Mouse (Mus musculus) retina, postnatal 1 day (tissue): ENCODE data around the gene Snrpd3.
"Not testable (repeated sequence)": the region's sequence is repeated elsewhere in the genome, so short reads cannot be mapped to it uniquely, and the experiment has no call there.

Experiments
- DNase-seq: peaks from one replicate; pipeline ENCODE4 v3.0.0-alpha.2; 2012

The Snrpd3 gene

DNA sequence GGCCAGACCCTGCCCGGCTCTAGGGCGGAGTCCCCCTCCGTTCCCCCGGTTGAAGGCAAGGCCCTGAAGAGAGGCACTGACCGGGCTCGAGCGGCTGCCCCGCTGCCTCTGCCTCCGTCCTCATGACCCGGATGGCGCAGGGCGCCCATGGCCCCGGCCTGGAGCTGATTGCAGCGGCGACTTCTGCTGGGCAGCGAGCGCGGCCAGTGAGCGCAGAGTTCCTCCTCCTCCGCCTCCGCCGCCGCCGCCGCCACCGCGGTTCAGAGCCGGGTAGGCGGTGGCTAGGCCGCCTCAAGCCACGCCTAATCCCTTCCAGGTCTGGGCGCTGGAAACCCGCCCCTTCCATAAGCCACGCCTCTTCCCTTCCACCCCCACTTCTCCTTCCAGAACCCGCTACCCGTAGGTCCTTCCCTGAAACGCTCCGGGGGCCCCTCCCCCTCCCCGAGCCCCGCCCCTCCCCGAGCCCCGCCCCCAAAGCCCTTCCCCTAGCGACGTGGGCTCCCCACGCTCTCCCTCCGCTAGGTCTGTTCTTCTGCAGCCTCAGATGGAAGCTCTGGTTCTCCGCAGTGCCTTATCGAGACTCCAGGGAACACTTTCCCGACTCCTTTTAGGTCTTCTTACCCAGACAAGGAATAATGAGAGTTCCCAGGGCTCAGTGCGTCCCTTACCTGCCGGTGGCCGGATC lies at the start of gene Snrpd3:
TSS of gene Snrpd3 (plus strand) at position 479 of the 685 bp plus-strand sequence.
- DNase-seq = peak; percentile 98

DNA sequence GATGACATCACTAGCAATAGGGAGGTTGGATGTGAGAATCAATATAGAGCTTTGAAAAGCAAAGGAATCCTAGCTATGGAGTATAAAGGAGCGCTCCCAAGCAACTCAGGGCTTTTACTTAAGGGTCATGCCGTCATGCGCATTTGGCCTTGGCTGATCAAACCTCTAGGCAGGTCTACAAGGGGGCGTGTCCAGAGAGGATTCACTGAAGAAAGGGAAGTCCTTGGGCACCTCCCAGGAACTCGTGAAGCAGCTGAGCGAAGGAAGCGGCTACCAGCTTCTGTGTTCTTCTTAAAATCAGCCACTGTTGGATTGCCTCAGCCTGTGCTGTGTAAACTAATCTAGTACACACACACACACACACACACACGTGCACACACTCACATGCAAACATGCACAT lies 43.9 kb upstream of the Snrpd3 start:
- no peak for DNase-seq

DNA sequence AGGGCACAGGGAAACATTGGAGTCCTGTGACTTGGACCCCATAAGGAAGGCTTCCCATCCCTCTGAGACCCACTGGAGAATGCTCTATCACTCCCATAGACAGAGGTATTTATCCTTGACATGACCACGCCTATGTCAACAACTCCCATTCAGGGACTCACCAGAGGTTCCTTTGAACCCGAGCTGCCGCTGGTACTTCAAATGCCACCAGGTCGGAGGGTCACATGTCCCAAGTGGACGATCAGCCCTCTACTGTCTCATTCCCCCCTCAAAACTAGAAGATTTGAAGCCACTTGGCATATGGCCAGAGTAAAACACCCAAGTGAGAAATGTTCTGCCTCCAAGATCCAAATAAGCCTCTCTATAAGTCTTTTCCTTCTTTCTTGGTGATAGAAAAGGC lies 42.8 kb upstream of the Snrpd3 start:
- DNase-seq = no peak

DNA sequence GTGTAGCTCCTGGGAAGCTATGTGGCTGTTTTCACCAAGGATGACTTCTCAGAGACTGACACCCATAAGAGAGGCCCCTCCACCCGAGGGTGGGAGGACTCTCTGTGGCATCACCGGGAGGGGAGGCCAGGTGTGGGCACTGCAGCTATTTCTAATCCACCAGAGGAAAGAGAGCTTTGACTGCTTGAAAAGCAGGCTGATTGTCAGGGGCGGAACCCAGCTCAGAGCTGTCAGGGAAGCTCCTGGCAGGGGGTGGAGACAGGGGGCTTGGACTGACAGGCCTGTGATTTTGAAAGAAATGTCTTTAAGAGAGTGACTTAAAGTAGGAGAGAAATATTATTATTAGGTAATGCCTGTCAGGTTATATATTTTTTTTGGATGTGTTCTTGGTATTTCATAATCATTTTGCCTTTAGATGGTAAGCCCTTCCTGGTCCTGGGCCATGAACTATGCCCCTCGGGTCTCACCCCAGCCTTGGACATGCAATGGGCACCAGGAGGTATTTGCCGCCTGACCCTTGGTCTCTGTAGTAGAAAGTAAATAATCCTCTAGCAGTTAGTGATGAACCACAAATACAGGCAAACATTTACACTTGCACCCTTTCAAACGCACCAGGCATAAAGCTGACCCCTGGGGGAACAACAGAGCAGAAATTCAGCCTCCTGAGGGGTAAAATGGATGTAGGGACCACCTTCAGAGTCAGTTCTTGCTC lies 42.1 kb upstream of the Snrpd3 start:
- not testable (repeated sequence) for DNase-seq

DNA sequence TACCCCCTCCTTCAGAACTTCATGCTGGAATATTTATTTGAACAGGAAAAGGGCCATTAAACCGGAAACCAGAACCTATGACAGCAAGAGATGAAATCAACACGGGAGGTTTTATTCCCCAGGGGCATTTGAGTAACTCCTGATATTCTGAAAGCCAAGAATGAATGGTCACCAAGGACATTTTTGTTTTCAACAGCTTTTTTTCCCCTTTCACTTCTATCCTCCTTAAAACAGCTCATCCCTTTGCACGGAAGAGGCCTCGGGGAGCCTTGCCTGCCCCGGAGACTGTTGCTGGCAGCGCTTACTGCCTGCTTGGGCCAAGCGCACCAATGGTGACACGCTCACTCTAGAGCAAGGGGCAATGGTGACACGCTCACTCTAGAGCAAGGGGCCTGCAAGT lies 40.3 kb upstream of the Snrpd3 start:
- no peak for DNase-seq

DNA sequence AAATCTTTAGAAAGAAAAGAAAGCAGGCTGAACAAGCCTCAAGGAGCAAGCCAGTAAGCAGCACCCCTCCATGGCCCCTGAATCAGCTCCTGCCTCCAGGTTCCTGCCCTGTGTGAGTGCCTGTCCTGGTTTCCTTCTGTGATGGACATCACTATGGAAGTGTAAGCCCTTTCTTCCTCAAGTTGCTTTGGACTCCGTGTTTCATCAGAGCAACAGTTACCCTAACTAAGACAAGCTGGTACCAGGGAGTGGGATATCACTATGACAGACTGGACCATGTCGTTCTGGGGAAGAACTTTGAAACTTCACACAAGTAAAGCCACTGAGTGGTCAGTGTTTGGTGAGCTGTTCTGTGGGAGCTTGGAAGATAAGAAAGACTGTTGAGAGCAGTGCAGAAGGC lies 37.4 kb upstream of the Snrpd3 start:
- DNase-seq = no peak

DNA sequence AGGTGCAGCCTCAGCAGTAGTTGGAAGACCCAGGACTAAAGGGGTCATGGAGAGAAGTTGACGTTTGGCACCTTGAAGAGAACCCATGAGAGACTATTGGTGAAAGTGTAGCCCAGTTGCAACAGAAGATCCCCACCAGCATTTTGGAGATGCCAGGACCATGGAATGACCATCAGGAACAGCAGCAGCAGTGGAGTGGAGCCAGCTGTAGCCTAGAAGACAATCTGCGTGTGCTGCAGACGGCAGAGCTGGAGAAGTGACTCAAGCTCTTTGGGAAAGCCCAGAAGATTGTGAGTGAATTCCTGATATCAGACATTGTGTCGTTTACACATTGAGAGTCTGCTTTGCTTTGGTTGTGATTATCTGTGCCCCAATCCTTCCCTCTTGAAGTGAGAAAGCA lies 35.6 kb upstream of the Snrpd3 start:
- DNase-seq = no peak

DNA sequence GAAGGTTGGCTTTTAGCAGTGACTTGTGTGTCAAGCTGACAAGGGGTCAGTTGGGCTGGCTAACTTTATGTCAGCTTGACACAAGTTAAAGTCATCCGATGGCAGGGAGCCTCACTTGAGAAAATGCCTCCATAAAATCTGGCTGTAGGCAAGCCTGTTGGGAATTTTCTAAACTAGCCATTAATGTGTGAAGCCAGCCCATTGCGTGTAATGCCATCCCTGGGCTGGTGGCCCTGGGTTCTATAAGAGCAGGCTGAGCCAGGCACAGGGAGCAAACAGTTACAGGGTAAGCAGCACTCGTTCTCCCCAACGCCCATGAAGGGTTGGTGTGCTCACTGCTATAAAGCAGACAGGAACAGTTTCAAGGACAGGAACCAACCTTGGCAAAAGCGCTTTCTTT lies 35.1 kb upstream of the Snrpd3 start:
- DNase-seq = no peak

DNA sequence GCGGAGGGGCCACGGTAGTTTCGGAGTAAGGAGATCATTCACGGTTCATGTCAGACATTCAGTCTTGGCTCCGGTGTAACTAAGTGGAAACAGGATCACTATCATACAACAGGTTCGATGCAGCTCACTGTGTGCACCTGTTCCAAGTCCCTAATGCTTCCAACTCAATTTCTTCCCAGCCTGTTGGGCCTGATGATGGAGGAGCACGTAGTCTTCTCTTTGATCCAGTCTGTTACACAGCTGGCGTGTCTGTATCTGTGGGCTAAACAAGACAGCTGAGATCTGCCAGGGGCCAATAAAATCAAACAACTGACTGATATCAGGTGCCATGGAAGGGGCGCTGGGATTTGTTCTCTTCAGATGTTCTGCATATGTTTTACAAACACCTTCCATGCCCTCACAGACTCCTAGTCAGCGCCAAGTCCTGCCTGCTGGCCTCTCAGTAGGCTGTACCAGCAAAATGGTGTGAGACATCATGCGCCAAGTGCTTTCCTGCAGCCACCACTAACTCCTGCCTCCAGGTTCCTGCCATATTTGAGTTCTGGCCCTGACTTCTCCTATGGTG lies 34.4 kb upstream of the Snrpd3 start:
- DNase-seq = no peak

DNA sequence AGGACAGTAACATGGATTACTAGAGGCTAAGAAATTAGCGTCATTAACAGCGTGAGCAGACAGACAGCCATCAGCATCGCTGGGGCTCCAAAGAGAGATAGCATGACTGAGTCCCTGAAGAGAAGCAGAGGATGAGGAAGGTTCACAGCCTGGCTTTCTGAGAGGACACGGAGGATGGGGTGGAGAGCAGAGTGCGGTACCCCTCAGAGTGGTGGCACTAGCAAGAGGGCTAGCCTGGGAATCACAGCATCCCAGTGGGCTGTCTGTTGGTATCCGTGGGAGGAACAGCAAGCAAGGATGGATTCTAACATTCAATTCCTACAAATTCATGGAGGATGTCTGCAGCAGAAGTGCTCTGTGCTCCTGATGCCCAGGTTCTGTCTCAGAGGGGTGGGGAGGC lies 33.3 kb upstream of the Snrpd3 start:
- DNase-seq = no peak

DNA sequence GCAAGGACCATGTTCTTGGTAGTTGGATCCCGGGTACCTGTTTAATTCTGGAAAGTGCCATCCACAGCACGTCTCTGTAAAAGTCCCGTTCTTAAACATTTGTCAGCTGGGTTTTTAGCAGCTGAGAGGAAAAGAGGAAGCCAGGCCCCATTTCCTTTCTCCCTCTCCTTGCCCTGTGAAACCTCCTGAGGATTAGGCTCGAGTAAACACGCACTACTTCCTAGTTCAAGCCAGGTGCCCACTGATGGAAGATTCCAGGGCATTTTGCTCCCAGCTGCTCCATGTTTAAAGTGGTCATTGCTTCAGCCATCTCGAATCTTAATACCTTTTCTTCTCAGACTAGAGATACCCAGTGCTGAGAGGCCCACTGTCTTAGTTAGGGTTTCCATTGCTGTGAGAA lies 32.6 kb upstream of the Snrpd3 start:
- no peak for DNase-seq

DNA sequence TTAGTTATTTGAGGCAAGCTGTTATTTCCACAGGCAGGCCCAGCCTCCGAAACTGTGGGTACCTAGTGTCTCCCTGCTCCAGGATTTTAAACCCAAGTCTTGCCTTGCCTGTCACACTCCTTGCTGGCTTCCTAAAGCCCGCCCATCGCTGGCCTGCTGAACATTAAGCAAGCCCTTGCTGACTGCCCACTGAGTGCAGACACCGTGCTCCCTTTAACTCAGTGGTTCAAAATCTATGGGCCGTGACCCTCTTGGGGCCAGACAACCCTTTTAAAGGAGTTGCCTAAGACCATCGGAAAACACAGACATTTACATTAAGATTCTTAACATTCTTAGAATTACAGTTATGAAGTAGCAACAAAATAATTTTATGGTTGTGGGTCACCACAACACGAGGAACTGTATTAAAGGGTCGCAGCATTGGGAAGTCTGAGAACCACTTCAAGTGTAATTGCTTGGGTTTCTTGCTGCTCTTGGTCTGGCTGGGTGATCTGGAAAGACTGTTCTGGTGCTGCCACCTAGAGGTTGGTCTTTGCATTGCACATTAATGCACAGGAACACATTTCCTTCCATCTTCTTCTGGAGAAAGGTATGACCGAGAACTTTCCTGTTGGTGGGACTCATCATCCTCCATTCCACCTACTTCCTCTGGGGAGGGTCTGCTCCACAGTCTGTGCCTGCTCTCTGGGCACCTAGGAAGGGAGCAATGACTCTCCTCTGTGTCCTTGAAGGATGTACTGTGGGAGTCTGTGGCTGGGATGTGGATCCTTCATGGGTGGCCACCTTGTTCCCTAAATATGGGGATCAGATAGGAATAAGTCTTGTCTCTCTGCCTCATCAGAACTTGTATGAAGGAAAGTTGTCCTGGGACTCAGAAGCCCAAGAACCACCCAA lies 31.0 kb upstream of the Snrpd3 start:
- DNase-seq = peak; percentile 83

DNA sequence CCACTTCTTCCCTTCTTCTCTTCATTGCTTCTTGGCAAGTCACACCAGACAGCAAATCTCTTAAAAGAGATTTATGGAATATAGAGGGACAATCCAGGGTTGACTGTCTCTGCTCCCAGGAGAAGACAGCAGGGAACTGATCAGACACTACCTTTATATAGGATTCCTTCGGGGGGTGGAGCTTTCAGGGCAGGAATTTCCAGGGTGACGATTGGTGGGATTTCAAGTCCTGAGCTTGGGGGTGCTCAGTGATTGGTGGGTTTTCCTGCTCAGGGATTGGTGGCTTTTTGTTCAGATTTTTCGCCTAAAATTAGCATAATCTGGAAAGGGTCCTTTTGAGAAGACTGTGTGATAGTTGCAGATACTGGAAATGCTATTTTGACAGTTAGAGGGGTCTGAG lies 30.2 kb upstream of the Snrpd3 start:
- no peak for DNase-seq

DNA sequence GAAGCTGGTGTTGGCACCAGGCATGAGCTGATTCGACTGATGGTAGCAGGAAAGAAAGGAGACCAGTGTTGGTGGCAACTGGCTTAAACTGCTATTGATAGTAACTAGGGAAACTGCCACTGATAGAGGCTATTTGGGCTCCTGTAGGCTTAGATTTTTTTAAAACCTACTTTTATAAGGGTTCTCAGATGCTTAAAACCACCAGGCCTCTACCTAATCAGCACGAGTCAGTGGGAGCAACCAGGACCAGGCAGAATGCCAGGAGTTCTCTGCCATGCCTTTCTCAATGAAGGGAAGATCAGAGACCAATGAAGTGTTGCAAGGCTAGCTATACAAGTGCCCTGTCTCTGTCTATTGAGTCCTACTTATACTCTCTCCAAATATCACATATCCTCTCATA lies 27.8 kb upstream of the Snrpd3 start:
- DNase-seq = no peak

DNA sequence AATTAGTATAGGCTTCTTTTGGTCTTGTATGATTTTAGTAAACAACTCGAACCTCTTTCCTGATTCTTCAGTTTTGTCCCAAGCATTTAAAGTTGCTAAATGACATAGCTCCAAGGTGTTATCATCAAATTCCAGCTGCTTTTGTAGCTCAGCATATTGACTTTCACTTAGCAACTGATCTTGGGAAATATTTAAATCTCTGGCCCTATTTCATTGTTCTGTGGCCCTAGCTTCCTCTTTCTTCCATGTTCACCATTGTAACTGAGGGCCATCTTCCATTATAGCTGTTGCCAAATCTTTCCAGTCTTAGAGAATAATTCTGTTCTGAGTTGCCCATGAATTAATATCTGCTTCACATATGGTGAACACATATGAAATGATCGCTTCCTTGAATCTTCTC lies 26.6 kb upstream of the Snrpd3 start:
- no peak for DNase-seq

DNA sequence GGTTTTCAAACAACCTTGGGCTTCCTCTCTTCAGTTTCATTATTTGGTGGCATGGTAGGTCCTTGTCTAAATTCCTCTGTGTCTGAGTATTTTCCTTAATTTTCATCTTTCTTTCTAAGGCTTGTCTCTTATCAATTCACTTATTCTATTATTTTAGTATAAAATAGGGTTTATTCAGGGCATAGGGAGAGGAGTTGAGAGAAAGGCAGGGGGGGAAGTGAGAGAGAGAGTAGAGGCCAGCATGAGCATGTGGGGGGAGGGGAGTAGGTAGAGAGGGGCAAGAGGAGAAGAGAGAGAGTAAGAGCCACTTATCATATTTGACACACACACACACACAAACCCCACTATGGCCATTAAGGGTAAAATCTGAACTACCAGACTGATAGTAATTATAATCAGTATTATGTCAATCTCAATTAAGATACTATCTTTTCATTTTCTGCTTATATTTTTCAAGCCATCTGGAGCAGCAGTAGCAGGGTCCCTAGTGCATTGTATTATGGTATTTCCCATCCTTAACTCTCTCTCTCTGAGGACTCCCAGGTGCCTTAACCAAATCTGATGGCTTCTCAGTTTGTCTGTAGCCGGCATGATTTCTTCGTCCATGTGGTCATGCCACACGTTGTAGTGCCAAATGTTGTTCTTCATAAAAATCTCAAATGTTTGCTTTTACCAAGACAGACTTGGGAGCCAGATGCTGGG lies 26.0 kb upstream of the Snrpd3 start:
- DNase-seq = no peak

DNA sequence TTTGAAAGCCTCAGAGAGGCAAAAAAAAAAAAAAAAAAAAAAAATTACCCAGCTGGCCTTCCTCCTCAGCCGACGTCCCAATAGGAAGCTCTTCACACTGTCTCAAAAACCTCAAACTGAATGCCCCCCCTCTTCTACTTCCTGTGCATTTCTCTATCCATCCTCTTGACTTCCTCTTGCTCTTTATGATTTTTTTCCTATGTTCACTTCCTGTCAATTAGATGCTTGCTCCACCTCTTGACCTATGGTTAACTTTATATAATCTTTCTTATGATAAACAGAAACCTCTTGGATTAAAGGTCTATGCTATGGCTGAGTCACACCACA lies 25.5 kb upstream of the Snrpd3 start:
- no peak for DNase-seq

DNA sequence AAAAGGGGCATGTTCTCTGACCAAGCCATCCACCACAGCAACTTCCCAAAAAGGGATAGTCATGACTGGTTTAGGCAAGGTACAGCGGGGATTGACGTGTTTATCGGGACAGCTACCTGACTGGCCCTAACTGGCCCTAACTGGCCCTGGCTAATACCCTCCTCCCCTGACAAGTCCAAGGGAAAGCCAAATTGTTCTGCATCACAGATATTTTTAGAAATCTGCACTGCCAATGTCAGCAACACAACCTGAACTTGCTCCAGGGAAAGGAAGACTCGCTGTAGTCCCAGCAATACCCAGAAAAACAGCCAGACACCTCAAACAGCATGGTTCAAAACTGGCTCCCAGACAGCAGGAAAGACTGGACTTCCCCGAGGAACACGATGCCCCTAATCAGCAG lies 22.0 kb upstream of the Snrpd3 start:
- DNase-seq = no peak

DNA sequence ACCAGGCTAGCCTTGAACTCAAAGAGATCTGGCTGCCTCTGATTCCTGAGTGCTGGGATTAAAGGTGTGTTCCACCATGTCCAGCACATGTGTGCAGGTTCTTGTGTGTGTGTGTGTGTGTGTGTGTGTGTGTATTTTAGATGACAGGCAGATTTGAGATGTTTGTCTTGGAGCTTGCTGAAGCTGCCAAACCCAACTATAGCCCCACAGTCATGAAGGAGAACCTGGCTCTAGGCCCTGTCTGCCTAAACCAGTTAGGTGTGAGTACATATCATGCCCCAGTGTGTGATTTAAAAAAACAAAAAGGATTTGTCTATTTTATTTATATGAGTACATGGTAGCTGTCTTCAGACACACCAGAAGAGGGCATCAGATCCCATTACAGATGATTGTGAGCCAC lies 21.4 kb upstream of the Snrpd3 start:
- DNase-seq = no peak

DNA sequence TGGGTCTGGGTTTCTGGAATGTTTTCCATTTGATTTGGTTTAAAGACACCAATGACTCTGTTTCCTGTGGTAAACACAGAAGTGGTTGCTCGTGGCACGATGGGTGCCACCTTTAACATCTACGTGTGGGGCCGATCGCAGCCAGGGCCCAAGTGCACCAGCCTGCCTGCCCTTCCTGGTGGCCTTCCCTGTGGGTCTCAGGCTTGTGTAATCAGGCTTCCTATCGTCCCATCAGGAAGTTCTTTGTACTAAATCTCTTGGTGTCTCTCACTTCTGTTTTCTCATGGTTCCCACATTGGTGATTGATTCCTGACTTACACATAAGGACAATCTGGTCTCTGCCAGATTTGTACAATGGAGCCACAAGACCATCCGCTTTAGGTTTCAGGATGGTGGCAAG lies 18.1 kb upstream of the Snrpd3 start:
- not testable (repeated sequence) for DNase-seq

DNA sequence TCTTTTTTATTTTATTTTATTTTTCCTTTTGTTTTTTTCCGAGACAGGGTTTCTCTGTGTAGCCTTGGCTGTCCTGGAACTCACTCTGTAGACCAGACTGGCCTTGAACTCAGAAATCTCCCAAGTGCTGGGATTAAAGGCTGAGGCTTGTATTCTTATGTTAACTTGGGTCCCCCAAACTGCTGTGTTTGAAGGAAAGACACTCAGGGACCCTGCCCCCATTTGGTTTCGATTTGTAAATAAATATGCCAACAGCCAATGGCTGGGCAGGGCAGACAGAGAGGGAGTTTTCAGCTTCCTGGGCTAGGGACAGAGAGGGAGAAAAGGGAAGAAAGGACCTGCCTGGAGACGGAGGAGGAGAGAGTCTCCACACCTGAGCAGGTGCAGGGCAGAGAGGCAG lies 17.6 kb upstream of the Snrpd3 start:
- no peak for DNase-seq

DNA sequence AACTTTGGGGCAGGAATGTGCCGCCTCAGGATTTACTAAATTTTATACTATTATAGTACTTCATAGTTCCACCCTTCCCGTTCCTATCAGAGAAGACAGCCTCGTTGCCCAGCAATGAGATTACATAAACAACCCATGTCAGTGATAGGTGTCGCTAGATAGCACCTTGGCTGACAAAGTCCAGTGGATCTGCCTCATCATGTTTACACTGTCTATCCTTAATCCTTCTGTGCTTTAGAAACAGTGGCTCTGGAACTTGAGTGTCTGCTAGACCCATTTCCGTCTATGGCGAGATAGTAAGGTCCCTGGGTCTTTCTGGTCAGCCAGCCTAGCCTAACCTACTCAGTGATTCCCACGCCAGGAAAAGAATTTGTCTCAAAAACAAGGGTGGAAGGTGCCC lies 17.0 kb upstream of the Snrpd3 start:
- DNase-seq = no peak

DNA sequence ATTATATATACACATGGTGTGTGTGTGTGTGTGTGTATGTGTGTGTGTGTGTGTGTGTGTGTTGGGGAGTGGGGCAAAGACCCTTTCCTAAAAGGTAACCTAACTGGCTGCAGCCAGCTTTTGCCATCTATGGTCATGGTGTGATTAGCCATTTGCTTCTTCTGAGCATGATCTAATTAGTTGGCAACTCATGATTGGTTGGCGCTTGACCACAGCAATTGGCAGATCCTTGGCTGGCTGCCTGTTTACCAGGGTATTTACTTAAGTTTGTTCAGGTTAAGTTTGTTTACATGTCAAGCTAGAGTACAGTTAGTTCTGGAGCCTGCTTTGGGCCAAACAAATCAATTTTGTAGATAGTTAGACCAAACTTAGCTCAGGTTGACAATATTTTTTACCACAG lies 15.7 kb upstream of the Snrpd3 start:
- no peak for DNase-seq
